Mouse (Mus musculus) heart, postnatal 36 days (tissue): ENCODE data around the gene Prelid1. TPM values are rescaled to one million over a fixed set of nuclear protein-coding genes. Genes with fewer than 3 reads are reported as not detected.

Source experiments
- DNase-seq, 2 experiments: peaks; one replicate each; pipeline ENCODE4 v3.0.0; 2021 to 2022
- intact Hi-C: fragments of 180-260 bp; cut with DNase I; formaldehyde crosslinking; loops from one replicate; pipeline ENCODE4 v1.15.1; 2025
- total RNA-seq, 2 experiments: library from RNA; stranded (reverse); gene quantifications; 2 replicates each; pipeline ENCODE4 v1.2.3; 2021

The Prelid1 gene
- total RNA-seq = 10 to 100 TPM; 46.7 to 52.5 TPM

DNA sequence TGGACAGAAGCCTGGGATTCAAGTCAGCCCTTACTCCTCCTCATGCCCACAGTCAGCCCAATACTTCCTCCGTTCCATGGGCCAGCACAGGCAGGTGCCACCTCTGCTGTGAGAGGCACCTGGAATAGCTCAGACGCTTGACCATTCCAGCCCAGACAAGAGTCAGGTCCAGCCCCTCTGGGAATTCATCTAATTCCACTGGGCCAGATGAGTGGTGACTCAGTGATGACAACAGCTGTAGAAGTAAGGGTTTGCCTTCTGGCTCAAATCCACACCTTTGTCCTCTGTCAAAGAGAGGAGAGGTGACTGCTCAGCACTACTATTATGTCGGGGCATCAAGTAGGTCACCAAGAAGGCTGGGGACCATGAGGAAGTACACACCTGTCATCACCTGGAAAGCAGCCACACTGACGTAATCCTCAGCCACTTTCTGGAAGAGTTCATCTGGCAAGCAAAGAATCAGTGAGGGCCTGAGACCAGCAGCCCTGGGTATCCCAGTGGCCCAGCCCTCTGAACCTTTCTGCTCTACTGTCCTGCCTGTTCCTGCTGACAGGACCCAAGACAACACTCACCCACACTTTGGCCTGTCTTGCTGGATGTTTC, at the start of gene Prelid1:
Gene Prelid1 (plus strand): TSS at position 570 of the 603 bp plus-strand sequence.
- no peak for DNase-seq
- intact Hi-C loops = loop anchor here (10.0 kb wide), 1 partner anchor 215 kb away; the partner anchor contains the start of genes Uimc1 and Zfp346

DNA sequence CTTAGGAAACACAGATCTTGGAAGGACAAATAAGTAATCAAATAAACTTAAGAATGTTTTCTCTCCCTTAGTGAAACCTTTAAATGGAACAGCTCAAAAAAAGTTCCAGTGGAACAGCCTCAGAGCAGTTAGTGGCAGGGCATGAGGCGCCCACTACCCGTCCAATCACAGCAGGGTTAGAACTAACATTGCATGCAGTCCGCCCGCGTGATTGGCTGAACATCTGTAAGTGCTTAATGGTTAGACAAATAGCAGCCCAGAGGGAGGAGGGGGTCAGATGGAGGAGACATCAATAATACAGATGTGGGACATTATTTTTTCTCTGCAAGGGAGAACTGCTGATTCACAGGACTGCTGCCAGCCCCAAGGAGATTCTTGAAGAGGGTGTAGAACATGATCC, 43.1 kb upstream of the Prelid1 start:
- intact Hi-C loops = no loop called here
- DNase-seq = no peak

- intact Hi-C loops = no loop called here
- DNase-seq = no peak
These were observed 42.7 kb upstream of the Prelid1 start for GRCm38 (mm10) chr13:55277646-55278045.

GRCm38 (mm10) chr13:55288854-55289253, 31.4 kb upstream of the Prelid1 start:
- no peak for DNase-seq
- intact Hi-C loops = loop anchor here (5.0 kb wide), 1 partner anchor 107 kb away; no protein-coding TSS in a partner anchor

DNA sequence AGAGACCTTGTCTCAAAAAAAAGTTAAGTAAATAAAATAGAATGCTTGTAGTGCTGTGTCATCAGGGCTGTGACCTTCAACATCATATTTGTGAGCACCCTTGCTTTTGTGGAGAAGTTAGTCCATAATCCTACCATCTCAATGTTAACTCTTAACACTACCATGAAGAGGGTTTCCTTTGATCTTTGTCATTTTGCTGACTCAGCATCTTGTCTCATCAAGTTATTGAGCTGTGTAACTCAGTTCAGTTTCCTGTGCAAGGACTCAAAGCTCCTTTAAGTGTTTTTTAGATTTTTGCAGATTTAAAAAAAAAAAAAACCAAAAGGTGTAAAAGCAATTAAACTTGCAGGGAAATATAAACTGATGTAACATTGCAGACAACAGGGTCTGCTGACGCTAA, 23.5 kb upstream of the Prelid1 start:
- intact Hi-C loops = no loop called here
- no peak for DNase-seq

- no peak for DNase-seq
- intact Hi-C loops = loop anchor here (5.0 kb wide), 1 partner anchor 34 kb away; no protein-coding TSS in a partner anchor
These were observed 19.4 kb upstream of the Prelid1 start for GRCm38 (mm10) chr13:55300913-55301312.

DNA sequence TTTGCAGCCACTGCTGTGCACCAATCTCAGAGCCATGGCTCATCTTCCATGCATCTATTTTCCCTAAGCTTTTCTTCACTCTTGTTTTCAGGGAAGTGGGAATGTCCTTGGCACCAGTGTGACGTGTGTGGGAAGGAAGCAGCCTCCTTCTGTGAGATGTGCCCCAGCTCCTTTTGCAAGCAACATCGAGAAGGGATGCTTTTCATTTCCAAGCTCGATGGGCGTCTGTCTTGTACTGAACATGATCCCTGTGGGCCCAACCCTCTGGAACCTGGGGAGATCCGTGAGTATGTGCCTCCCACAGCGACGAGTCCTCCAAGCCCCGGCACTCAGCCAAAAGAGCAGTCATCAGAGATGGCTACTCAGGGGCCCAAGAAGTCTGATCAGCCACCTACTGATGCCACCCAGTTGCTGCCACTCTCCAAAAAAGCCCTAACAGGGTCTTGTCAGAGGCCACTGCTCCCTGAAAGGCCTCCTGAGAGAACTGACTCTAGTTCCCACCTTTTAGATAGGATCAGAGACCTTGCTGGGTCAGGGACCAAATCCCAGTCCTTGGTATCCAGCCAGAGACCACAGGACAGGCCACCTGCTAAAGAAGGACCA, 8.2 kb upstream of the Prelid1 start:
- DNase-seq = no peak
- intact Hi-C loops = no loop called here

GRCm38 (mm10) chr13:55313051-55313450, 7.2 kb upstream of the Prelid1 start:
- intact Hi-C loops = no loop called here
- DNase-seq = no peak

GRCm38 (mm10) chr13:55314891-55315412, 5.3 kb upstream of the Prelid1 start:
- intact Hi-C loops = no loop called here
- no peak for DNase-seq

- DNase-seq = no peak
- intact Hi-C loops = no loop called here
These were observed 1.9 kb upstream of the Prelid1 start for GRCm38 (mm10) chr13:55318351-55318750.

GRCm38 (mm10) chr13:55321434-55322129, 1.3 kb downstream of the Prelid1 start, which contains the start of gene Rab24:
Gene Rab24, minus strand, starts transcription at chr13:55321946.
- intact Hi-C loops = loop anchor here (10.0 kb wide), 1 partner anchor 217 kb away; the partner anchor contains the start of genes Uimc1 and Zfp346
- peak; percentile 88 to 90 for DNase-seq

DNA sequence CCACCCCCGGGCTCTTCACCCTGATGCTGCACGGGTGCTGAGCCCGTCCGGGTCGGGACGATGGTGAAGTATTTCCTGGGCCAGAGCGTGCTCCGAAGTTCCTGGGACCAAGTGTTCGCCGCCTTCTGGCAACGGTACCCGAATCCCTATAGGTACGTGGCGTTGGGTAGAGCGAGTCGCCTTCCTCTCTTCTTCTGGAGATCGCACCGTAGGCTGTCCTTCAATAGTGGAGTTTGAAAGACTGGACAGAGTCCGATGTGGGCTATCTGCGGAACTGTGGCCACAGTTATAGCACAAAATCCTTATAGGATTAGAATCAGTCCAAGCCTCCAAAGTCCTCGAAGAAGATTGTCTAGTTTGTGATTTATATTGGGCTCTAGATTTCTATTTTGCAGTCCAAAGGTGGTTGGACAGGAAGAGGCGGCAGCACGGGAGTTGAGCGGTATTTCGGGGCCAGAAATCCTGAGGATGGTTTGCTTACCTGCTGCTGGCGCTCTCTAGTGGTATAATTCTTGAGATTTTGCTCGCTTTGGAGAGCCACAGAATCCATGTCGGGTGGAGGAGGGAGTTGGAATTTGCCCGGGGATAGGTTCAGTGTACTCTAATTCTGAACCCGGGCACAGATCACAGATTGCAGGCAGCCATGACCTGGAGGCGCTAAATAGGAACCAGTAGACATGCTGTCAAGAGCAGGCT, 2.0 kb downstream of the Prelid1 start:
- intact Hi-C loops = loop anchor here (10.0 kb wide), 1 partner anchor 217 kb away; the partner anchor contains the start of genes Uimc1 and Zfp346

DNA sequence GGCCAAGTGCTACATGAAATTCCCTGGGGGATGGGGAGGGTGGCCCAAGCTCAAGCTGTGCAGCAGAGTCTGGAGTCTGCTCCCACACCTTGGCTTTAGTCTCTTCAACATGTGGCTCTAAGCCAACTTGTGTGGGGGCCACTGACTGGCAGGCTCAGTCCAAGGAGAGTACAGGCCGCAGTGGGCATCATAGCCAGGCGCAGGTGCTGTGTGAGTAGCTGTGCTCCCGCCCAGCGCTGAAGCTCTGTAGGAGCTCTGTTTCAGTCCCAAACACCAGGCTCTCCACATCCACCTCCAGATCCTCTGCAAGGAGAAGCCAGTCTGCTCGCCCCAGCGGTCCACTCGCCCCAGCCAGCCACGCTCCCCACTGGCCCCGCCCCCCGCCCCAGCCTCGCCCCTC, 5.3 kb downstream of the Prelid1 start:
- intact Hi-C loops = loop anchor here (10.0 kb wide), 1 partner anchor 221 kb away; the partner anchor contains the start of genes Uimc1 and Zfp346
- no peak for DNase-seq

More for the DNA sequence above, 2.0 kb downstream of the Prelid1 start:
- DNase-seq = peak in 1 of 2 experiments; percentile 26

GRCm38 (mm10) chr13:55327169-55327568, 6.9 kb downstream of the Prelid1 start:
- intact Hi-C loops = loop anchor here (10.0 kb wide), 1 partner anchor 222 kb away; the partner anchor contains the start of genes Uimc1 and Zfp346
- no peak for DNase-seq

GRCm38 (mm10) chr13:55327633-55328032, 7.3 kb downstream of the Prelid1 start:
- peak; percentile 81 to 82 for DNase-seq
- intact Hi-C loops = loop anchor here (10.0 kb wide), 1 partner anchor 223 kb away; the partner anchor contains the start of genes Uimc1 and Zfp346

GRCm38 (mm10) chr13:55328171-55328570, 7.9 kb downstream of the Prelid1 start:
- no peak for DNase-seq
- intact Hi-C loops = loop anchor here (10.0 kb wide), 1 partner anchor 223 kb away; the partner anchor contains the start of genes Uimc1 and Zfp346

DNA sequence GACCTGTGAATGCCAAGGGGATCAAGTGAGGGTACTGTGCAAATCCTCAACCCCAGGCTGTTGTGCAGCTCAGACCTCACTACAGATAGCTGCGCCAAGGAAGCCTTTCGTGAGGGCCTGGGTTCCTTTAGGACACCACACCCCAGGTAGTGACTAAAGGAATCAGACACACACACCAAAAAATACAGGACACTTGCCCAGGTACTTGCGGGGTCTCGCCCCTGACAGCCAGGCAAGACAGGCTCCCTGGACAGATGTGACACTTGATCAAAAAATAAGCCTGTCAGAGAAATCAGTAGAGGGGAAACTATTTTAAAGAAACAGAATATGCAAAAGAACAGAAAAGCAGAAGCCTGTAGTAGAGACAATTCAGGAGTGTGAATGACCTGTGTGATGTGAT, 8.3 kb downstream of the Prelid1 start:
- intact Hi-C loops = loop anchor here (10.0 kb wide), 1 partner anchor 224 kb away; the partner anchor contains the start of genes Uimc1 and Zfp346

DNA sequence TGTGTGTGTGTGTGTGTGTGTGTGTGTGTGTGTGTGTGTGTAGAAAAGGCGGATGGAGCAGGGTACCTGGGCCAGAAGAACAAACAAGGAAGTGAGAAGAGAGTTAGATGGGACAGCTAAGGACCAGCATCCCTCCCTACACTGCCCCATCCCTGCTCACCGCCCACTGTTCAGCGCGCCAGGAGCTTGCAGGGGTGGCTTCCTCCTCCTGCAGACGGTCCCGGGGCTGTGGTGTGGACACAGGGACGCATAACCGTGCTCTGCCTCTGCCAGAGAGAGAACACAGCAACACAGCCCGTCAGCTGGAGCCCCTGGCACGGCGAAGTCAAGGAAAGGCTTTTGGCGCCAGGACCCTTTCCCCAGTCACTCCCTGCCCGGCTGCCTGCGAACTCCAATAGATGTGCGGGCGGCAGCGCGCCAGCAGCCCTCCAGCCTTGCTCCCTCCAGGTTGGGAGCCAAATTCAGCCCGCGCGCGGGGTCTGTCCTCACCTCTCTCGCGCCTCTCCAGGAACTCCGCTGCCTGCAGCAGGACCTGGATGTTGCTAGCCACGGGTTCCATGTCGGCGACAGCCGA, 8.9 kb downstream of the Prelid1 start:
- intact Hi-C loops = loop anchor here (10.0 kb wide), 1 partner anchor 224 kb away; the partner anchor contains the start of genes Uimc1 and Zfp346

More for the DNA sequence above, 8.3 kb downstream of the Prelid1 start:
- no peak for DNase-seq

More for the DNA sequence above, 8.9 kb downstream of the Prelid1 start:
- DNase-seq = peak in 1 of 2 experiments; percentile 15
